Mouse (Mus musculus) hindbrain, embryonic 10.5 days (tissue): ENCODE data around the gene Shc3. TPM values are rescaled to one million over a fixed set of nuclear protein-coding genes. Genes with fewer than 3 reads are reported as not detected.

Experiments
- DNase-seq: peaks from one replicate; pipeline ENCODE4 v3.0.0-alpha.2; 2017; ENCODE audit warnings: low spot score
- H3K27ac ChIP-seq: fragments of 300-500 bp; sonication (generic); 2 replicates; pipeline ENCODE4 v1.5.1; 2016; ENCODE audit warnings: mild to moderate bottlenecking, moderate library complexity
- H3K27me3 ChIP-seq: fragments of 300-500 bp; sonication (generic); 2 replicates; pipeline ENCODE4 v1.6.1; 2016; ENCODE audit warnings: mild to moderate bottlenecking; ENCODE audit not compliant: poor library complexity, insufficient read depth, severe bottlenecking
- H3K36me3 ChIP-seq: fragments of 300-500 bp; sonication (generic); 2 replicates; pipeline ENCODE4 v1.6.1; 2016; ENCODE audit warnings: mild to moderate bottlenecking, moderate library complexity
- H3K4me1 ChIP-seq: fragments of 300-500 bp; sonication (generic); replicated peaks from 2 replicates; pipeline ENCODE4 v1.6.1; 2016; ENCODE audit warnings: mild to moderate bottlenecking
- H3K4me3 ChIP-seq: fragments of 300-500 bp; sonication (generic); 2 replicates; pipeline ENCODE4 v1.5.1; 2016; ENCODE audit warnings: mild to moderate bottlenecking, moderate library complexity
- H3K9me3 ChIP-seq: fragments of 300-500 bp; sonication (generic); 2 replicates; pipeline ENCODE4 v1.6.1; 2016; ENCODE audit warnings: mild to moderate bottlenecking, moderate library complexity
- WGBS: fragments of 180-500 bp; shearing (Covaris S2); methylation state at CpG from one replicate; pipeline ENCODE4 v1.1.7; 2016; 5-methylcytosine and 5-hydroxymethylcytosine counted together
- polyA plus RNA-seq: library from polyadenylated mRNA; unstranded; fragments of >200 nt; fragmentation: Nextera tagmentation; extraction: Ambion mirVana; gene quantifications from 2 replicates; pipeline ENCODE4 v1.2.1, GENCODE M21; 2016

Shc3 gene
- polyA plus RNA-seq, 1 experiment from 2014 or later = 3.2 TPM

GRCm38 (mm10) chr13:51400736-51401501 lies 168.3 kb downstream of the Shc3 start:
- no peaks in the 10 kb centered on the region for H3K36me3 ChIP-seq
- H3K4me1 ChIP-seq = peaks cover 17% of the 10 kb centered on the region
- 10% methylated on average over 20 of the region's 20 CpGs for WGBS
- H3K9me3 ChIP-seq = no peaks in the 10 kb centered on the region
- peak overlapping the region; percentile 84 for H3K27ac ChIP-seq
- H3K27me3 ChIP-seq = no peaks in the 10 kb centered on the region; the same call in 1 of the 2 replicates
- H3K4me3 ChIP-seq = peak overlapping the region; percentile 54
- DNase-seq = peak; percentile 68

- H3K27ac ChIP-seq = peak overlapping the region; percentile 84
- WGBS = 32% methylated on average over 14 of the region's 14 CpGs
- peak; percentile 33 for DNase-seq
Measured at GRCm38 (mm10) chr13:51400186-51400719, 169.0 kb downstream of the Shc3 start.

GRCm38 (mm10) chr13:51399562-51399961 lies 169.7 kb downstream of the Shc3 start:
- Histone ChIP-seq H3K4me1 (peaks cover 17% of the 10 kb centered on the region), H3K4me3 (no peak overlapping the region), H3K27me3 (no peaks in the 10 kb centered on the region; the same call in 1 of the 2 replicates), H3K9me3 (peaks cover 10% of the 10 kb centered on the region; the same call in 1 of the 2 replicates), H3K27ac (no peak overlapping the region), H3K36me3 (0 out of 2 replicates have a peak, but pooled peaks cover 3% of the 10 kb centered on the region)
- 94% methylated on average over 3 of the region's 3 CpGs for WGBS
- DNase-seq = no peak

More at GRCm38 (mm10) chr13:51400186-51400719, 169.0 kb downstream of the Shc3 start:
- peaks cover 17% of the 10 kb centered on the region for H3K4me1 ChIP-seq
- H3K36me3 ChIP-seq = no peaks in the 10 kb centered on the region
- H3K27me3 ChIP-seq = no peaks in the 10 kb centered on the region; the same call in 1 of the 2 replicates
- H3K4me3 ChIP-seq = peak overlapping the region; percentile 54
- H3K9me3 ChIP-seq = peaks cover 5% of the 10 kb centered on the region; the same call in 1 of the 2 replicates

- Histone ChIP-seq H3K27me3 (no peaks in the 10 kb centered on the region; the same call in 1 of the 2 replicates), H3K9me3 (peaks cover 10% of the 10 kb centered on the region; the same call in 1 of the 2 replicates), H3K36me3 (0 out of 2 replicates have a peak, but pooled peaks cover 3% of the 10 kb centered on the region), H3K27ac (no peak overlapping the region), H3K4me3 (no peak overlapping the region), H3K4me1 (peaks cover 17% of the 10 kb centered on the region)
- WGBS = 80% methylated on average over 6 of the region's 6 CpGs
- DNase-seq = no peak
Measured at GRCm38 (mm10) chr13:51397861-51398260, 171.4 kb downstream of the Shc3 start.

GRCm38 (mm10) chr13:51392256-51392655 lies 177.0 kb downstream of the Shc3 start:
- no peak overlapping the region for H3K27ac ChIP-seq
- H3K36me3 ChIP-seq = 0 out of 2 replicates have a peak, but pooled peaks cover 3% of the 10 kb centered on the region
- peaks cover 10% of the 10 kb centered on the region; the same call in 1 of the 2 replicates for H3K9me3 ChIP-seq
- no peaks in the 10 kb centered on the region for H3K27me3 ChIP-seq
- DNase-seq = no peak
- no peak overlapping the region for H3K4me3 ChIP-seq
- WGBS = 71% methylated on average over 1 of the region's 1 CpGs
- peaks cover 22% of the 10 kb centered on the region for H3K4me1 ChIP-seq

- H3K27me3 ChIP-seq = no peaks in the 10 kb centered on the region
- H3K36me3 ChIP-seq = 0 out of 2 replicates have a peak, but pooled peaks cover 3% of the 10 kb centered on the region
- peaks cover 22% of the 10 kb centered on the region for H3K4me1 ChIP-seq
- no peak overlapping the region for H3K4me3 ChIP-seq
- peaks cover 10% of the 10 kb centered on the region; the same call in 1 of the 2 replicates for H3K9me3 ChIP-seq
- DNase-seq = no peak
- 90% methylated on average over 6 of the region's 6 CpGs for WGBS
- H3K27ac ChIP-seq = peak overlapping the region; percentile 17; the same call in 1 of the 2 replicates
Measured at GRCm38 (mm10) chr13:51391359-51391916, 177.8 kb downstream of the Shc3 start.

- Histone ChIP-seq H3K4me1 (peaks cover 26% of the 10 kb centered on the region), H3K4me3 (no peak overlapping the region), H3K27me3 (no peaks in the 10 kb centered on the region), H3K27ac (no peak overlapping the region), H3K36me3 (0 out of 2 replicates have a peak, but pooled peaks cover 3% of the 10 kb centered on the region), H3K9me3 (peaks cover 7% of the 10 kb centered on the region; the same call in 1 of the 2 replicates)
- WGBS = 68% methylated on average over 4 of the region's 4 CpGs
- no peak for DNase-seq
Measured at GRCm38 (mm10) chr13:51390398-51390797, 178.8 kb downstream of the Shc3 start.

- WGBS = 58% methylated on average over 4 of the region's 4 CpGs
- no peaks in the 10 kb centered on the region for H3K36me3 ChIP-seq
- peaks cover 29% of the 10 kb centered on the region for H3K4me1 ChIP-seq
- no peak for DNase-seq
- H3K9me3 ChIP-seq = peaks cover under 1% of the 10 kb centered on the region; the same call in 1 of the 2 replicates
- peak overlapping the region; percentile 40; the same call in 1 of the 2 replicates for H3K27ac ChIP-seq
- H3K27me3 ChIP-seq = no peaks in the 10 kb centered on the region
- H3K4me3 ChIP-seq = no peak overlapping the region
Measured at GRCm38 (mm10) chr13:51387908-51388307, 181.3 kb downstream of the Shc3 start.

GRCm38 (mm10) chr13:51384899-51385298 lies 184.3 kb downstream of the Shc3 start:
- H3K4me1 ChIP-seq = peaks cover 34% of the 10 kb centered on the region
- no peak for DNase-seq
- H3K27ac ChIP-seq = no peak overlapping the region
- H3K9me3 ChIP-seq = peaks cover 6% of the 10 kb centered on the region; the same call in 1 of the 2 replicates
- H3K27me3 ChIP-seq = no peaks in the 10 kb centered on the region
- WGBS = 75% methylated on average over 2 of the region's 2 CpGs
- no peak overlapping the region for H3K4me3 ChIP-seq
- H3K36me3 ChIP-seq = no peaks in the 10 kb centered on the region

- 93% methylated on average over 6 of the region's 6 CpGs for WGBS
- peaks cover 41% of the 10 kb centered on the region for H3K4me1 ChIP-seq
Measured at GRCm38 (mm10) chr13:51381498-51381897, 187.7 kb downstream of the Shc3 start.

More at GRCm38 (mm10) chr13:51381498-51381897, 187.7 kb downstream of the Shc3 start:
- no peak overlapping the region for H3K27ac ChIP-seq
- H3K9me3 ChIP-seq = peaks cover 6% of the 10 kb centered on the region; the same call in 1 of the 2 replicates
- no peak for DNase-seq
- no peak overlapping the region for H3K4me3 ChIP-seq
- no peaks in the 10 kb centered on the region for H3K36me3 ChIP-seq
- H3K27me3 ChIP-seq = no peaks in the 10 kb centered on the region
